Mouse (Mus musculus): ENCODE data around the gene Gm6614. TPM values are rescaled to one million over a fixed set of nuclear protein-coding genes. Genes with fewer than 3 reads are reported as not detected.

Gm6614 gene
- total and polyA plus RNA-seq, 2 experiments from 2014 or later = not detected

DNA sequence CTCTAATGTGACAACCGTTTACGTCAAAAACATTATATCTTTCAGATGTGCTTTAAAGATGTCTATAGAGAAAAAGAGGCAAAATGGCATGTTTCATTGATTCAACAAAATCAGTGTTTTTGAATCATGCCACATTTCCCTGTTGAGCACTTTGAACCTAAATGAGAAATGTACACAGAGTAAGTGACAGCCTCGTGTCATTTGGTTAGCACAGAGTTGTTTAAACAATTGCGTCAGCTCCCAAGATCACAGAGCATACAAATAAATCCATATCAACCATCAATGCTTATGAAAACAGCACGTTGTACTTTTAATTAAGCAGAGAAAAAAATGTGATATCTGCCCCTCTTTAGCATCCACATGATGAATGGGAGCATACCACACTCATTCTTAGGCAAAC lies 50.7 kb downstream of the Gm6614 start:
- H3K9ac ChIP-seq (replicated peaks; ENCODE audit: low read length, poor library complexity, severe bottlenecking) = no peak overlapping the region
- no peak overlapping the region for H3K4me3 ChIP-seq (ENCODE audit: low read depth, low read length)
- no peaks in the 10 kb centered on the region for H3K27me3 ChIP-seq (ENCODE audit: insufficient read depth, low read length)
- H3K4me2 ChIP-seq (ENCODE audit: low read depth, low read length, poor library complexity, severe bottlenecking) = no peak overlapping the region
- TF ChIP-seq CTCF (IDR thresholded peaks at IDR 0.05) = no peak
- DNase-seq (ENCODE audit: low spot score) = no peak
- no peak overlapping the region for H3K27ac ChIP-seq (ENCODE audit: low read depth, low read length)
- no peaks in the 10 kb centered on the region for H3K36me3 ChIP-seq (ENCODE audit: insufficient read depth, low read length)
- H3K4me1 ChIP-seq (ENCODE audit: insufficient read depth, low read length) = no peaks in the 10 kb centered on the region
- ATAC-seq (ENCODE audit: low FRiP score) = no peak
- H3K9me3 ChIP-seq (ENCODE audit: low read length) = no peaks in the 10 kb centered on the region
- 82% methylated on average over 5 of the region's 5 CpGs for WGBS

DNA sequence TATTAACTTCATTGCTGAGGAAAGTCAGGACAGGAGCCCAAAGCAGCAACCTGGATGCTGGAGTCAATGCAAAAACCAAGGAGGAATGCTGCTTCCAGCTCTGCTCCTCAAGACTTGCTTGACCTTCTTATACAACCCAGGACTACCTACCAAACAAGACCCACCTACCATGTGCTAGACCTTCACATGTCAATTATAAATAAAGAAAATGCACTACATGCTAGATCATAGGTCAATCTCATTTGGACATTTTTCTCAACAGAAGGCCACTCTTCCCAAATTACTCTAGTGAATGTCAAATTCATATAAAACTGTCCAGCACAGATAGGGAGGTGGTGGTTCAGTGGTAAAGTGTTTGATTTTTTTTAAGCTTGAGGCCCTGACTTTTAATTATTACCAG lies 64.4 kb downstream of the Gm6614 start, which contains the start of gene Slco1a1:
TSS of gene Slco1a1 (minus strand) at position 101 of the 400 bp plus-strand sequence.
- ATAC-seq (ENCODE audit: low FRiP score) = no peak
- no peak within 1 kb of the TSS for H3K27ac ChIP-seq (ENCODE audit: low read depth, low read length)
- H3K9me3 ChIP-seq (ENCODE audit: low read length) = no peaks in the 10 kb centered on the region
- no peaks in the 10 kb centered on the region for H3K36me3 ChIP-seq (ENCODE audit: insufficient read depth, low read length)
- no peak within 1 kb of the TSS for H3K4me3 ChIP-seq (ENCODE audit: low read depth, low read length)
- TF ChIP-seq CTCF (IDR thresholded peaks at IDR 0.05) = no peak
- H3K4me2 ChIP-seq (ENCODE audit: low read depth, low read length, poor library complexity, severe bottlenecking) = no peak within 1 kb of the TSS
- no peak within 1 kb of the TSS for H3K9ac ChIP-seq (replicated peaks; ENCODE audit: low read length, poor library complexity, severe bottlenecking)
- H3K27me3 ChIP-seq (ENCODE audit: insufficient read depth, low read length) = no peaks in the 10 kb centered on the region
- no peak for DNase-seq (ENCODE audit: low spot score)
- no peaks in the 10 kb centered on the region for H3K4me1 ChIP-seq (ENCODE audit: insufficient read depth, low read length)

DNA sequence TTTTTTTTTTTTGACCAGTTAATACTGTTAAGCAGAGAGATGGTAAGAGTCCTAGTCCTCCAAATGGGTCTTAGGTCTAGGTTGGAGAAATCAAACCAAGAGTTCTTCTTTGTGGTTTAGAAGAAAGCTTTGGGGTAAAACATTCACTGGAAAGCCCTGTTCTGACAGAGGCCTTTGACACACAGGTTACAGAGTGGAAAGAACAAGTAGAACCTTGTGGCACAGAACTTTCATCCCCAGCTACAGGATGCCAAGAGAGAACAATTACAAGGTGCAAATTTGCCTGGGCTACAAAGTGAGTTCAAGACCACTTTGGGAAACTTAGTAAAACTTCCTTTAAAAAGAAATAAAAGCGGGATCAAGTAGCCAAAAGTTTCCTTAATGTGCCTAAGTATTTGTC lies 70.8 kb downstream of the Gm6614 start:
- Histone ChIP-seq H3K4me2 (ENCODE audit: low read depth, low read length, poor library complexity, severe bottlenecking) (no peak overlapping the region), H3K36me3 (ENCODE audit: insufficient read depth, low read length) (no peaks in the 10 kb centered on the region), H3K9ac (replicated peaks; ENCODE audit: low read length, poor library complexity, severe bottlenecking) (no peak overlapping the region), H3K4me1 (ENCODE audit: insufficient read depth, low read length) (no peaks in the 10 kb centered on the region), H3K27ac (ENCODE audit: low read depth, low read length) (no peak overlapping the region), H3K27me3 (ENCODE audit: insufficient read depth, low read length) (no peaks in the 10 kb centered on the region), H3K4me3 (ENCODE audit: low read depth, low read length) (no peak overlapping the region), H3K9me3 (ENCODE audit: low read length) (no peaks in the 10 kb centered on the region)
- 92% methylated on average over 1 of the region's 1 CpGs for WGBS
- ATAC-seq (ENCODE audit: low FRiP score) (no peak), DNase-seq (ENCODE audit: low spot score) (no peak)
- no peak for TF ChIP-seq CTCF (IDR thresholded peaks at IDR 0.05)

Other genes starting within 250 kb of the Gm6614 start
- not detected in 2 replicates for gene Gm5724, start 237.6 kb downstream of the Gm6614 start, total RNA-seq (2014; rRNA removed)
- not detected in 2 replicates for gene Gm5724, start 237.6 kb downstream of the Gm6614 start, polyA plus RNA-seq (2015; fragmentation: Nextera tagmentation; extraction: Ambion mirVana)
- 1.8 and 2.6 TPM in 2 replicates for gene Slco1a4, start 155.2 kb downstream of the Gm6614 start, total RNA-seq (2014; rRNA removed)
- gene Slco1a4, start 155.2 kb downstream of the Gm6614 start, polyA plus RNA-seq (2015; fragmentation: Nextera tagmentation; extraction: Ambion mirVana) = 1.8 and 3.1 TPM in 2 replicates
- gene Slco1a1, start 64.5 kb downstream of the Gm6614 start, total RNA-seq (2014; rRNA removed) = not detected in 2 replicates
- gene Slco1a1, start 64.5 kb downstream of the Gm6614 start, polyA plus RNA-seq (2015; fragmentation: Nextera tagmentation; extraction: Ambion mirVana) = not detected in 2 replicates
- not detected in 2 replicates for gene Slco1a6, start 197.1 kb upstream of the Gm6614 start, total RNA-seq (2014; rRNA removed)
- 0.43 TPM in 1 of 2 replicates, not detected in the other for gene Slco1a6, start 197.1 kb upstream of the Gm6614 start, polyA plus RNA-seq (2015; fragmentation: Nextera tagmentation; extraction: Ambion mirVana)

Measured in midbrain, postnatal 0 days (tissue).